Mouse (Mus musculus): ENCODE results near the gene Pard3. TPM values are rescaled to one million over a fixed set of nuclear protein-coding genes. Genes with fewer than 3 reads are reported as not detected.

Pard3 gene
- total RNA-seq, 1 experiment from 2014 or later: 0.93 TPM

DNA sequence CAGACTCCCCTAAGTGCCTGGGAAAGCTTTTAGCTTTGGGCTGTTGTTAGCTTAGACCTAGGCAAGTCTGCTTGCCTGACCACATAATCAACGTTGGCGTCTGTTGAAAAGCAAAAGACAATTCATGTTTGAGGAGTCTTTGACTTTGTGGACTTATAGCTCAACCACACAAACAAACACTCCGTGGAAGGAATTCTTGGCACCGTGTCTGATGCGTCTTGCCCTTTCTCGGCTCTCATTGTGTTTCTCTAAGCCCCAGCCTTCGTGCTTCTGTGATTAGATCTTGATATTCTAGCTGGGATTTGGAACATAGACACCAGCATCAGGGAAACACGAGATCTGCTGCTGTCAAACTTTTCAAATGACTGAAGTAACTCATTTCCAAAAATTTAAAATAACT is 61.1 kb downstream of the Pard3 start:
- ATAC-seq (ENCODE audit: extremely low read depth, insufficient number of reproducible peaks, low FRiP score, poor library complexity, severe bottlenecking): no peak

DNA sequence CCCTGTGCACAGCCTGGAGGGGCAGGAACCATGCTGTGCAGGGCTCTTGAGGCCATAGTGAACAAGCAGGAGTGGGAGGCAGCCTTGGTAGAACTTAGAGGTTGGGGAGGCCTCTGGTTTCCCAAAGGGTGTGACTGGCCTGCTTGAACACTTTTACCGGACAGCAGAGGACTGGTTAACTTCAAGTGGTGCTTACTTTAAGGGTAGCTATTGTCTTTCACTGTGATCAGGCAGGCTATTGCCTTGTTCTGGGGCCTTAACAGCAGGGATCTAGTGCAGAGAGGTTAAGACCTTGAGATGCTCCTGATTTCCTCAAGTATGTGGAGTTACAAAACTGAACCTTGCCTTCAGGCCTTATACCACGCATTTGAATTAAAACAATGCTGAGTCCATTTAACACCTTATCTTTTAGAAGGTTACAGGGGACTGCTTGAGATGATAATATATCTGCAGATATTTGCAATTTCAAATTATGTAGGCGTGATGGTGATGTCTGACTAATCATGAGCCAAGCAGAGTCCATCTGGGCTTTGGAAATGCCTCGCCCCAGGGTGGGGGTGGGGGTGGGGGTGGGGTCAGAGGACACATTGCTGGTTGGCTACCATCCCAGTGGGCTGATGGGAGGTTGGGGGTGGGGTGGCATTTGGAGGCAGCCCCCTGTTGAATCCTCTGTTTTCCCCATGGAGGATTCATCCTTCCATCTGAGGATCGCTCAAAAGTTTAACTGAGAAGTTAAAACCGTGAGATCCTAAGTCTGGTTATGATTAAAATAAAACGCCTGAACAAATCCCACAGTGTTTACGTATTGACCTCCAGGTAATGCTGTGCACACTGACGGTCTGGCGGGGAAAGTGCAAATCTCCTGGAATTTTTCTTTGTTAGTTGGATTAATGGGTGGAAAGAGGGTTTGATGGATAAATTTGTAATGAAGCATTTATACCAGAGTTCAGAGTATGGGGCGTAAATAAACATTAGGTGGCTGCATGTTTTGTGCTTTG is 62.3 kb downstream of the Pard3 start:
- ATAC-seq (ENCODE audit: extremely low read depth, insufficient number of reproducible peaks, low FRiP score, poor library complexity, severe bottlenecking): no peak

DNA sequence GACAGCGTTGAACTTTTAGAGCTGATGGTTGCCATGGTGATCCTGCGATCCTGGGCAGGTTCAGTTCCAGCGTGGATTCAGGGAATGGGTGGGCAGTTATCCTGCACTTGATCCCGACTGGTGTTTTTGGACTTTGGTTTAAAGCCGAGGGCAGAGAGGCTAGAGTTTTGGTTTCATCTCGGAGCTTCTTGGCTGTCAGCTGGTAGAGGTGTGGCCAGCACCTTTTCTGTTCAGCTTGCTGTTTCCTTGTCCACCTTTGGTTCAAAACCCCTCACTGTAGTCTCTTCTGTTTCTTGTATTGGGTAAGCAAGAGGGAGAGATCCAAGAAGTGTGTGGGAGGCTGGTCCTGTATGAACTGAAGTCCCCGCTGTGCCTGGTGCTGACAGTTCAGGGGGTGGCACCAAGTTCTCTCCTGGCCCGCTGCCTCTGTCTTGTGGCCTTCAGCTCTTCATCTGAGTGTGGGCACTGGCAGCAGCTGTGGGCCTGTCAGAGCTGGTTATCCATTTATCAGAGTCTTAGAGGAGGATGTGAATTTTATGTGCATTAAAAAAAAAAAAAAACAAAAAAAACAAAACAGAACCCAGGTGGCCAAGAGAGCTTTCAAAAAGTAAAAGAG is 65.2 kb downstream of the Pard3 start:
- no peak for ATAC-seq (ENCODE audit: extremely low read depth, insufficient number of reproducible peaks, low FRiP score, poor library complexity, severe bottlenecking)

DNA sequence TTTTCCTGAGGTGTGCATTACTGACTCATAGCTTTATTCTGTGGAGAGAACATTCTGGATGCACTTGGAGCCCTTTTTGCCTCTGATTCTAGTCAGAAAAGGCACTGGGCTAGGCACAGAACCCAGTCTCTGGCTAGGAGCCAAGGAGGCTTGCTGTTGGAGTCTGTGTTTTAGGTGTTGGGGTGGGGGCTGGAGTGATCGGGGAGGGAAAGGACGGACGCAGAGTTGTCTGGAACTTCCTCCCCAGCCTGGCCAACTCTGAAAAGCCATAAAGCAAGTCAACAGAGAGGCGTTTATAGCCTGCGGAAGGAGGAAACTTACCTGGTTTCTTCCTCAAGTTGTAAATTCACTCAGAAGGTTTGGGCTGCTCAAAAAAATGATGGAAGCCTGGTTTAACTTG is 70.6 kb downstream of the Pard3 start:
- no peak for ATAC-seq (ENCODE audit: extremely low read depth, insufficient number of reproducible peaks, low FRiP score, poor library complexity, severe bottlenecking)

DNA sequence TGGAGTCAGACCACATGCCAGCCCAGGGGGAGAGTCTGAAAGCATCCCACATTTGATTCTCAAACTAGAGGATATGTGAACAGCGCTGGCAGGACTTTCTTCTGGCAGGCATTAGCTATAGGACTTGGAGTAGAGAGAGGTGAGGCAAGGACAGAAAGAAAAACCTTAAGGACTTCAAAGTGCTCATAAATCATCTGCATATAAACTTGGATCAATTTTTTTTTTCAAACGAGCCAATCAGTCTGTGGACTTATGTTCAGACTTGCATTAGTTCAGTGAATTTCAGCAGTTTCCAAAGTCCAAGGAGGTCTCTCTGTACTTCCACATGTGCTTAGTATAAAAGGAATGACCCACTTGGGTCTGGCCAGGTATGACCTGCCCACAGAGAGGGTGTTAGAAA is 72.5 kb downstream of the Pard3 start:
- no peak for ATAC-seq (ENCODE audit: extremely low read depth, insufficient number of reproducible peaks, low FRiP score, poor library complexity, severe bottlenecking)

DNA sequence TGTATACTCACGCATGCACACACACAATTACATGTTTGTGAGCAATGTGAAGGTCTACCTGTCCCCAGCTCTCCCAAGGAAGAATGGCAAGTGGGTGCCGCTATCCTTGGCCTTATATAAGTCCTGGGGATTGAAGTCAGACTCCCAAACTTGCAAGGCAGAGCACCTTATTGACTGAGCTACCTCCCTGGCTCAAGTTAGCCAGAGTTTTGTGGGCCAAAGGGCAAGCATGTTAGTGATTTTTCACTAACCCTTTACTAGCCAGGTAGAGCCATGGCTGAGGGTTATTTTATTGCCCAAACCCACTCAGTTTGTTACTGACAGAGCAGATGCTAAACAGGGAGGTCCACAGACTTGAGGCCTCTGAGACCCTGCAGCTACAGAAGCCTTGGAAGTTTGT is 73.1 kb downstream of the Pard3 start:
- ATAC-seq (ENCODE audit: extremely low read depth, insufficient number of reproducible peaks, low FRiP score, poor library complexity, severe bottlenecking): no peak

DNA sequence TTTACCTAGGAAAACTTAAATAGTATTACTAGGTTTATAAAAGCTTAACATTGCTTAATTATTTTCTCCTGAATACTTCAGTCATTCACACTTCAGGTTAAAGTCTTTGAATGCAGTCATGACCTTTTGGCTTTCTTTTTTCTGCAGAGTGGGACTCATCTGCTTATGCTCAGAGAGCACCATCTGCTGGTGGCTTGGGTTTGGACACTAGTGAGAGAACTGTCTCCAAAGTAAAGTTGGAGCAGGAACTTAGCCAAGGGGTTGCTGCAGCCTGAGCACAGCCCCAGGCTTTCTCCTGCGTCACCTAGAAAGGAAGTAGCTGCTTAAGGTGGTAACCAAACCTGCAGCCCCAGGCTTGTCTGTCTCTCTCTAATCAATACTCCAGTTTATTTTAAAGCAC is 75.5 kb downstream of the Pard3 start:
- ATAC-seq (ENCODE audit: extremely low read depth, insufficient number of reproducible peaks, low FRiP score, poor library complexity, severe bottlenecking): no peak

DNA sequence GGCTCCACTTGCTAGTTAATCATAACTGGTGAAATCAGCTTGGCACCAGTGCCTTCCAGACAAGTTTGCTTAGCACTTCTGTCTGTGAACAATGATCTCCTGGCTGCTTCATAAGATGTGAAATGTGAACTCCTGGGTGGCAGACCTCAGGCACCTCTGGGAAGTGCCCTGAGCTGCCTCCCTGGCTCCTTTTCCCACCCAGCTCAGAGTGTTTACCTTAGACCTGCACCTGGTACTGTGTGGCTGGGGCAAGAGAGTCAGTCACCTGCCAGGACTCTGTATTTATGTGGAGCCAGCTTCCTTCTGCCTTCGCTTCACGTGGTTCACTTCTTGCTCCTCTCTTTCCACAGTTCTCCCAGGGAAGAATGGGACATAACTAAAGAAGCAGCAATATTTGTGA is 77.3 kb downstream of the Pard3 start:
- no peak for ATAC-seq (ENCODE audit: extremely low read depth, insufficient number of reproducible peaks, low FRiP score, poor library complexity, severe bottlenecking)

DNA sequence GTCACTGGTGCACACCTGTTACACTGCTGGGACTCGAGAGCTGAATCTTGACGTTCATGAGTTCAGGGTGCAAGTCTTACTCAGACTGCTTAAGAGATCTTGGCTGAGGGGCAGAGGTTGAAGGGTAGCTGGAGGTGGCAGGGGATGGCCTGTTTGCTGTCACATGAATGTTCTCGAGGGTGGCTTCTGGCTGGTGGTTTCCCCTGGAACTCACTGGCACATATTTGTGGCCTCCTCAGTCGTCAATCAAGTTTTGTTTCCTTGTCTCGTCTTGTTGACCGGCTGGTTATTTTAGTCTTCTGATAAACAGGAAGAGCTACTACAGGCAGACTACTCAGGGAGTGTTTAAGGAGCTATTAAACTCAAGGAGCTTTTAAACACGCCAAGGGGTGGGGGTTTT is 79.9 kb downstream of the Pard3 start:
- ATAC-seq (ENCODE audit: extremely low read depth, insufficient number of reproducible peaks, low FRiP score, poor library complexity, severe bottlenecking): no peak

DNA sequence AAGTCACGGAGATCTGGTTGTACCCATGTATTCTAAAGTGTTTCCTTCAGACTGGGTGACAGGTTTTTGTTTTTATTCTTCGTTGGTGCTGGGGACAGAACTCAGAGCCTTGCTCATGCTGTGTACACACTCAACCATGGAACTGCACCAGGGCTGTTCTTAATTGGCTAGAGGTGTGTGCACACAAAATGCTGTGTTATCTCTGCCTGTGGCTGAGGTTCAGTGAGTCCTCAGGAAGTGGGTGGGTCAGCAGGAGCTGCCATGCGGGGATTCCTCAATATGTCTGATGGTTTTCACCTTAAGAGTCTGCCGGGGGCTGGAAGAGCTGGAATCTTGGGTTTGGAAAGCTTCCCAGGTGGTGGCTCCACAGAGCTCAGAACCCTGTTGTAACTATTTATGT is 80.9 kb downstream of the Pard3 start:
- no peak for ATAC-seq (ENCODE audit: extremely low read depth, insufficient number of reproducible peaks, low FRiP score, poor library complexity, severe bottlenecking)

DNA sequence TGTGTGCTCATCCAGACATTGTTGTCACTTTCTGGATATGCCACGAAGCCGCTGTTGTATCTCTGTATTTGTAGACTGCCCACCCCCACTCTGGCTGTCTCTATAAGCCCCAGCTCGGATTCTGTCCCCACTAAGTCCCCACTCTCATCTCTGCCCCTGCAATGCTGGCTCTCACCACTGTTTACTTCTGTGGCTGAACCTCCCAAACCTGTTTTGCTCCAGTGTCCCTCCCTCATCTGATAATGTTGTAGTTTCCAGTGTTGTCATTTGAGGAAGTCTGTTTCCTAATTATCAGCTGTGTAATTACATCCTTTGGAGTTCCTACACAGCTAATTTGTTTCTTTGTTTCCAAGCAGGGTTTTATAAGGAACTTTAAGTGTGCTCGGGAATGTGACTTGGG is 81.4 kb downstream of the Pard3 start:
- ATAC-seq (ENCODE audit: extremely low read depth, insufficient number of reproducible peaks, low FRiP score, poor library complexity, severe bottlenecking): no peak

DNA sequence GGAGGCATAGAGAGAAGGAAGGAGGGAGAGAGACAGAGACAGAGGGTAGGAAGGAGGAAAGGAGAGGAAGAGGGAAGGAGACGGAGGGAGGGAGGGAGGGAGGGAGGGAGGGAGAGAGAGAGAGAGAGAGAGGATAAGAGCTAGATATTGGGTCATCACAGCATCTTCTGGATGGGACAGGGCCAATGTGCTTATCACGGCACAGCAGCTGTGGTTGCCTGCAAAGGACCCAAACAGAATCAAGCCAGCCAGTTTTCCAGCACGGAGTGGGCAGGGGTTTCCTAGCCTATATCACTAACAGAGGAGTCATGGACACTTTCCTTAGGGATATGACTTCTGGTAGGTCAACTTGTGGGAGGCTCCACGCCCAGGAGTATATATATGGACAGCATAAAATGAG is 82.4 kb downstream of the Pard3 start:
- ATAC-seq (ENCODE audit: extremely low read depth, insufficient number of reproducible peaks, low FRiP score, poor library complexity, severe bottlenecking): no peak

DNA sequence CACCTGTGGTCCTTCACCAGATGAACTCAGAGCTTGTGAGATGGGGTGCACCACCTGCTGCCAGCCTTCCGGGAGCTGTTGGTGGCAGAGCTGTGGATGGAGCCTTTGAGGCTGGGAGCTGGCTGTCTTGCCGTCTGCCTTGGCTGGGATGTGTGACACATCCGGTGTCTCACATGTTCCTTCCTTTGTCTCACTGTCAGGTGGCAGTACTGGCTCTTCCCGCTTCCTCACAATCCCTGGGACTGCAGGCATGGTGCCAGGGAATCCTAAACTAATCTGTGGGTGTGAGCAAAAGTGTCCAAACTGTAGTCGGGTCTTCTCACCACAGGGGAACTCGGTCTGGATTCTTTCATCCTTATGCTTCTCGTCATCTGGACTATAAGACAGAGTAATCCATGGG is 85.1 kb downstream of the Pard3 start:
- no peak for ATAC-seq (ENCODE audit: extremely low read depth, insufficient number of reproducible peaks, low FRiP score, poor library complexity, severe bottlenecking)

DNA sequence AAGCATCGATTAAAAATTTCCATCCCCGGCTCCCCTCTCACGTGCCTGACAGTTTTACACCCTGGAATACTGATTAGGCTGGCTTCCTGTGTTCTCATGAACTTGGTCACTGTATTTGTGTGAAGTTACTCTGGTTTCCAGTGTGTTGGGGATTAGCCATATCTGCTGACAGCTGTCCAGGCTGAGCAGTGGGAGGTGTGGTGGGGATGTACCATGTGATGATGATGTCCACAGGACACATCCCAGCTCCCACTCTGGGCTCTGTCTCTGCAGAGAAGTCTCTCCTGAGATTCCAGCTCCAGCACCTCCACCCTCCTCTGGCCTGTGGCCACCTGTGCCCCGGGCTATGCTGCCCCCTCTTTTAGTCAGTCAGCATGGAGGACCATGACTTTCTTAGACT is 87.0 kb downstream of the Pard3 start:
- ATAC-seq (ENCODE audit: extremely low read depth, insufficient number of reproducible peaks, low FRiP score, poor library complexity, severe bottlenecking): no peak

DNA sequence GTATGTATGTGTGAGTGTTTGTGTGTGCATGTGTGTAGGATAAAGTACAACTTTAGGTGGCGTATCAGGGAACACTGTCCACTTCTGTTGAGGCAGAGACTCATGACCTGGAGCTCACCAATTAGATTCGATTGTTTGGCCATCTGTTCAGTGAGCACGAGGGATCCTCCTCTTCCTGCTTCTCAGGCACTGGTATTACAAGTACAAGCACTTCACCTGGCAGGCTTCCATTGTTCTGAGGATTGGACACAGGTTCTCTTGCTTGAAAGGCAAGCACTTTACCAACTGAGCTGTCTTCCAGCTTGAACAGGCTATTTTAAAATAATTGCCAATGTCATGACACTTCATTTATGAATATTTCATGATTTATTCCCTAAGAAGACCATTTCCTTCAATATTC is 88.0 kb downstream of the Pard3 start:
- no peak for ATAC-seq (ENCODE audit: extremely low read depth, insufficient number of reproducible peaks, low FRiP score, poor library complexity, severe bottlenecking)

DNA sequence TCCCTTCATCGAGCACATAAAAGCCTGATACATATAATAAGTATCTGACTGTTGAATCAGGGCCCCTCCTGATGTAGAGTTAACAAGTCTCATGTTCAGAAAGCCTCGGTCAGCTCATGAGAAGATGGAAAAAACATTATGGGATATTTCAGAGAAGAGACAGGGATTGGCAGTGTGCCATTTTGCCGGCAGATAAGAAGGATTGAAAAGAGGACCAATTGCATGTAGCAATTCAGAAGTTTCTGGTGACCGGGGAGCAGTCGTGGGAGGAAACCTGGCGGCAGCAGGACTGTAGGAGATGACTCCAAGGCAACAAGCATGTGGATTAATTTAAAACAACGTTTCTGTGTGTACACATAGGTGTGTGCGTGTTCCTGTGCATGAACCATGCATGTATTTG is 93.4 kb downstream of the Pard3 start:
- ATAC-seq (ENCODE audit: extremely low read depth, insufficient number of reproducible peaks, low FRiP score, poor library complexity, severe bottlenecking): no peak

DNA sequence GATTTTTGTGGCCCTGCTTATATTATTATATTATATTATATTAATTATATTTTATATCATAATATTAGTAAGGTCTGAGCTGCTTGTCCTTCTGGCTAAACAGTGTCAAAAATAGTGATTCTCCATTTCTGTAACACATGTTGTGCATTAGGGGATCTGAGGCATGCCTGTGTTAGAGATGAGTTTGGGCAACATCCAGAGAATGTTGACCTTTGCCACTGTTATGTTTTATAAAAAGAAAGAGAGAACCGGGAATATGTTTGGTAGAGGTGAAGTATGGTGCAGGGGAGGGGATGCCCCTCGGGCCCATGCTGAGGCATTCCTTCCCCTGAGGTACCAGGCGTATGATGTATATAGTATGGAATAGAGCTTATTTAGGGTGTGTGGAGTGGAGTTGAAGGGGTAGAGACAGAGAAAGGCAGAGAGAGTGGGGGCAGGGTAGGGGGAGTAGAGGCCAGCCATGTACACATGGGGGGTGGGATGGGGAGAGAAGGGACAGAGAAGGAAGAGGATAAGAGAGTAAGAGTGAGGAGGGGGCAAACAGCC is 95.8 kb downstream of the Pard3 start:
- no peak for ATAC-seq (ENCODE audit: extremely low read depth, insufficient number of reproducible peaks, low FRiP score, poor library complexity, severe bottlenecking)

DNA sequence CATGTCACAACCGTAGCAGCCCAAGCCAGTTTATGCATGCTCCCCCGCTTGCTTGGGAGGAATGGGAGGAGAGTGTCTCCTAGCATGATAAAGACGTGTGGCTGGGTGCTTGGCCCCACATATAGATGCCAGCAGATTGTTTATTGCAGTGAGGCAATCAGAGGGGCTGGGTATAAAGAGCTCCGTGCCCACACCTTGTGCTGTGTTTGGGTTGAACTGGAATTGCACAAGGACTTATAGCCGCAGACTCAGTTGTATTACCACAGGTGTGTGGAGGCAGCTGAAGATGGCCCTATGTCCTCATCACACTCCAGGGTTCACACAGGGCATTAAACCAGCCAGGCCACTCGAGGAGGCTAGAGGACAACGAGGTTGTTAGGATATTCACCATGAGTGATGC is 98.2 kb downstream of the Pard3 start:
- no peak for ATAC-seq (ENCODE audit: extremely low read depth, insufficient number of reproducible peaks, low FRiP score, poor library complexity, severe bottlenecking)

DNA sequence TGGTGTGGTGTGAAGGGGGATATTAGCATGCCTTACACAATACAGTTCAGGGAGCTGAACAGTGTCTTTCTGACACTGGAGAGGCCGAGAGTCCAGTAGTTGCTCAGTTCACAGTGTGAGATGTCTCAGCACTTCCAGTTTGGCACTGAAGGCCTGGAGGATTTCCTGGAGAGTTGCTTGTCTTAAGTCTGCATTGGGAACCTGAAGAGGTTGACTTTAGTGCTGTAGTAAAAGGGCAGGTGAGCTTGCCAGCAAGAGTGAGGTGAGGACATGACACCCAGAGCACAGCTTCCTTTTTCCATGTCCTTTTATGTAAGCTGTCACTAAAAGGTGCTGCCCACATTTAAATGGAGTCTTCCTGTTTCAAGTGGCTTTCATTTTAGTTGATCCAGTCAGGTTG is 99.1 kb downstream of the Pard3 start:
- no peak for ATAC-seq (ENCODE audit: extremely low read depth, insufficient number of reproducible peaks, low FRiP score, poor library complexity, severe bottlenecking)

Measured in neutrophil, adult 5-6 weeks (primary cell).